Mouse (Mus musculus) stomach, postnatal 0 days (tissue): ENCODE data around the gene Garem2. TPM values are rescaled to one million over a fixed set of nuclear protein-coding genes. Genes with fewer than 3 reads are reported as not detected.

Experiments used
- ATAC-seq: fragments of 200-750 bp; cut with Nextera tagmentation; 2 replicates; pipeline ENCODE4 v1.8.0; 2017; ENCODE audit not compliant: low FRiP score, low TSS enrichment
- DNase-seq: peaks from one replicate; pipeline ENCODE4 v3.0.0-alpha.2; 2016; ENCODE audit warnings: low spot score
- H3K27ac ChIP-seq: fragments of 300-500 bp; sonication (generic); replicated peaks from 2 replicates; pipeline ENCODE4 v1.5.1; 2014; ENCODE audit warnings: mild to moderate bottlenecking, control low read depth
- H3K27me3 ChIP-seq: fragments of 300-500 bp; sonication (generic); 2 replicates; pipeline ENCODE4 v1.6.1; 2014; ENCODE audit warnings: low read length; ENCODE audit not compliant: control insufficient read depth, insufficient read depth
- H3K36me3 ChIP-seq: fragments of 300-500 bp; sonication (generic); 2 replicates; pipeline ENCODE4 v1.6.1; 2014; ENCODE audit warnings: low read length, mixed read lengths; ENCODE audit not compliant: control insufficient read depth, insufficient read depth
- H3K4me1 ChIP-seq: fragments of 300-500 bp; sonication (generic); replicated peaks from 2 replicates; pipeline ENCODE4 v1.6.1; 2014; ENCODE audit warnings: antibody characterized with exemption; ENCODE audit not compliant: control insufficient read depth, insufficient read depth
- H3K4me2 ChIP-seq: fragments of 300-500 bp; sonication (generic); replicated peaks from 2 replicates; pipeline ENCODE4 v1.6.1; 2014; ENCODE audit warnings: low read depth, mild to moderate bottlenecking, control low read depth, moderate library complexity
- H3K4me3 ChIP-seq: fragments of 300-500 bp; sonication (generic); 2 replicates; pipeline ENCODE4 v1.5.1; 2014; ENCODE audit warnings: low read depth, low read length, control low read depth
- H3K9ac ChIP-seq: fragments of 300-500 bp; sonication (generic); 2 replicates; pipeline ENCODE4 v1.6.1; 2014; ENCODE audit warnings: mild to moderate bottlenecking, low read length, control low read depth, mixed read lengths
- H3K9me3 ChIP-seq: fragments of 300-500 bp; sonication (generic); 2 replicates; pipeline ENCODE4 v1.6.1; 2016; ENCODE audit warnings: low read length; ENCODE audit not compliant: control insufficient read depth
- CTCF ChIP-seq: IDR thresholded peaks from 2 replicates; pipeline ENCODE4 v1.5.1; 2016; ENCODE audit warnings: antibody characterized with exemption, low read depth, mild to moderate bottlenecking, moderate library complexity
- EP300 ChIP-seq: optimal IDR thresholded peaks from 2 replicates; pipeline ENCODE3; 2016; ENCODE audit warnings: antibody characterized with exemption
- WGBS: fragments of 180-500 bp; shearing (Covaris S2); extraction: QIAGEN DNeasy Blood & Tissue Kit; methylation state at CpG from one replicate; pipeline ENCODE4 v1.1.7; 2014; 5-methylcytosine and 5-hydroxymethylcytosine counted together
- polyA plus RNA-seq: library from polyadenylated mRNA; unstranded; fragments of >200 nt; fragmentation: Nextera tagmentation; extraction: Ambion mirVana; gene quantifications from 2 replicates; pipeline ENCODE4 v1.2.1, GENCODE M21; 2015

Gene Garem2
- polyA plus RNA-seq, 1 experiment from 2014 or later, result 0.12 TPM

DNA sequence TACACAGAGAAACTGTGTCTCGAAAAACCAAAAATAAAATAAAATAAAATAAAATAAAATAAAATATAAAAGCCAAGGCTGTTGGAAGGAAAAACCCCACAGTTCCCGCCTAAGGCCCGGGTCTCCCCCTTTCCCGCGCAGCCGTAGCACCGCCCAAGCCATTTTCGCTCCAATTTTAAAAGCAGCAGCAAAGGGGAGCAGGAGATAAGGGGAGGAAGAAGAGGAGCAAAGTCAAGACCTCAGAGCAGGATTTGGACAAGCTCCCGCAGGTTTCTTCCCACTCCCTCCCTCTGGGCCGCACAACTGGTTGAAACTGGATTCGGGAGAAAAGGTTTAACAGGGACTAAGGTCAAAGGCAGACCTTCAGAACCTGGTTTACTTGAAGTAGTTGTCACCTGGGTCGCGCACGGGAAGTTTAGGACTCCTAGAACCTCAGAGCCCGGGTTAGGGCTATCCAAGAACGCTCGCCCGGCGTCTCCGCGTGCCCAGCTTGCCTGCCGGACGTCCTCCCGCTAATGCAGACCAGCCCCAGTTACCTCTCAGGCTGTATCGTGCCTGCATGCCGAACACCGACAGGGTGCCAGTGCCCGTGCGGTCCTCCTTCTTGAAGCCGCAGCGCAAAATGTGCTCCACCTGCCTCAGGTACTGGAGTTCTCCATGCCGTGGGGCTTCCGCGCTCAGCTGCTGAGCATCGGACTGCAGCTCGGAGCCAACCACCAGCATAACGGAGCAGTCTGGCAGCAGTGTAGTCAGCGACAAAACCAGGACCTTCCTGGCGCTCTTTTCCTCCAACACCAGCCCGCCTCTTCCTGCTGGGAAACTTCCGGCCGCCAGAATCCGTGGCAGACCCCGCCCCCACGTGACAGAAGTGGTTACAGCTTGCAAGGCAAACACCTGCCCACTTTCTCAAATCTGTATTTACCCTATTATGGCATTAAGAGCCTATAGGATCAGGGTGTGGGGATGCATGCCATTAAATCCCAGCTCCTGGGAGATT, 31.8 kb upstream of the Garem2 start, which contains the start of gene Tyms:
Tyms (minus strand) TSS at position 793 of the 997 bp plus-strand sequence.
- Histone ChIP-seq H3K27me3 (no peaks in the 10 kb centered on the region), H3K9ac (peak within 1 kb of the TSS; percentile 73), H3K27ac (peak within 1 kb of the TSS; percentile 87), H3K4me3 (peak within 1 kb of the TSS; percentile 66), H3K36me3 (peaks cover 4% of the 10 kb centered on the region; the same call in 1 of the 2 replicates), H3K4me2 (peak within 1 kb of the TSS; percentile 89), H3K4me1 (no peaks in the 10 kb centered on the region), H3K9me3 (no peaks in the 10 kb centered on the region)
- TF ChIP-seq EP300 (no peak), CTCF (peak; percentile 44)
- WGBS, result under 1% methylated on average over 42 of the region's 45 CpGs
- peak; percentile 89 for ATAC-seq
- DNase-seq, result peak; percentile 90

DNA sequence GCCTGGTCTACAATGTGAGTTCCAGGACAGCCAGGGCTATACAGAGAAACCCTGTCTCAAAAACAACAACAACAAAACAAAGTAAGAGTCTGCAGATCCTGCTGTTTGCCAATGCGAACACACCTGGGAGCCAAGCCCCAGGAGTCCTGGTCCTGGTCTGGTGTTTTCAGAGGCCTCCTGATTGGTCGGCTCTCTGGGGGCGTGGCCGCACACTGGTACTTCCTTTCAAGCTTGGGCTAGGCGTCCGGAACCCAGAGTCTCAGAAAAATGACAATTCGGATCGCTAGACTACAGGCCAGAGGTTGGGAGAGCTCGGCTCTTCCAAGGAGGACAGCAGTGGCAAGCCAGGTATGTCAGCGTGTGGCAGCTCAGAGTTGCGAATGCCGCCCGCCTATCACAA, 12.3 kb upstream of the Garem2 start:
- no peak for ATAC-seq
- DNase-seq, result no peak
- Histone ChIP-seq H3K4me3 (no peak overlapping the region), H3K9me3 (no peaks in the 10 kb centered on the region), H3K9ac (no peak overlapping the region), H3K27ac (no peak overlapping the region), H3K4me2 (no peak overlapping the region), H3K27me3 (no peaks in the 10 kb centered on the region), H3K36me3 (no peaks in the 10 kb centered on the region), H3K4me1 (no peaks in the 10 kb centered on the region)
- no peak for TF ChIP-seq EP300
- TF ChIP-seq CTCF, result no peak
- WGBS, result 60% methylated on average over 13 of the region's 13 CpGs

DNA sequence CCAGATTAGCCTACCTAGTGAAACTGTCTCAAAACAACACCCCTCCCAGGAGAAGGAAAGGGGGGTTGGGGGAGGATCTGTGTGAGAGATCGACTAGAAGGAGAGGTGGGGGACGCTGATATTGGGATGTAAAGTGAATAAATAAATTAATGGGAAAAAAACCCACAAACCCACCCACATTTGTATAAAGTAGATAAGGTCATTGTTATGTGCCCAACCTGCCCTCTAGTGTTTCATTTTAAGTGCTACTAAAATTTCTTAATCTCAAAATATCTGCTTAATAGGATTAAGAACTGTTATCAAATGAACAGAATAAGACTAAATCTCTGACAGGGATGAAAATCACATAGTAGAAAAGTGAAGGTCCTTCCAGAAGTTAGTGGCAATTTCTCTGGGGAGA, 10.6 kb upstream of the Garem2 start:
- Histone ChIP-seq H3K27me3 (no peaks in the 10 kb centered on the region), H3K9me3 (no peaks in the 10 kb centered on the region), H3K4me3 (no peak overlapping the region), H3K4me1 (no peaks in the 10 kb centered on the region), H3K9ac (no peak overlapping the region), H3K27ac (no peak overlapping the region), H3K4me2 (no peak overlapping the region), H3K36me3 (no peaks in the 10 kb centered on the region)
- no peak for ATAC-seq
- no peak for DNase-seq
- TF ChIP-seq CTCF, result peak; percentile 48
- TF ChIP-seq EP300, result no peak
- 41% methylated on average over 2 of the region's 2 CpGs for WGBS

DNA sequence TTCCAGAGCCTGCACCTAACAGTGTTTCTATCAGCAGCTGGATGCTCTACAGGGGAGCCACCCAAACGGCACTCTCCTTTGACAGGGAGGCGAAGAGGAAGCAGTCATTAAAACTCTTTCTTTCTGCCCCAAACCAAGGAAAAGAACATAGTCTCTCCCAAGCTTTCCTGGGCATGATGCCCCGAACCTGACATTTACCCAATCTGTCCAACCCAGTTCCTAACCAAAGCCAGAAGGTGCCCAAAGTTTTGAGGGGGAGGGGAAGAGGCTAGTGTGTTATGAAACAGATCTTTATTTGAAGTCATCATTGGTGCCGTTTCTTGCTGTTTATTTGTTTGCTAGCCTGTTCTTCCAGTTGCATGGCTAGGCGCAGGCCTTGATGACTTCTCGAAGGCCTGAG, 9.2 kb upstream of the Garem2 start:
- no peak for TF ChIP-seq CTCF
- TF ChIP-seq EP300, result no peak
- H3K4me2 ChIP-seq, result no peak overlapping the region
- no peak overlapping the region for H3K9ac ChIP-seq
- no peak for ATAC-seq
- DNase-seq, result no peak
- H3K4me3 ChIP-seq, result no peak overlapping the region
- WGBS, result 56% methylated on average over 6 of the region's 6 CpGs
- no peaks in the 10 kb centered on the region for H3K36me3 ChIP-seq
- H3K9me3 ChIP-seq, result no peaks in the 10 kb centered on the region
- H3K27me3 ChIP-seq, result no peaks in the 10 kb centered on the region
- no peaks in the 10 kb centered on the region for H3K4me1 ChIP-seq
- H3K27ac ChIP-seq, result no peak overlapping the region

DNA sequence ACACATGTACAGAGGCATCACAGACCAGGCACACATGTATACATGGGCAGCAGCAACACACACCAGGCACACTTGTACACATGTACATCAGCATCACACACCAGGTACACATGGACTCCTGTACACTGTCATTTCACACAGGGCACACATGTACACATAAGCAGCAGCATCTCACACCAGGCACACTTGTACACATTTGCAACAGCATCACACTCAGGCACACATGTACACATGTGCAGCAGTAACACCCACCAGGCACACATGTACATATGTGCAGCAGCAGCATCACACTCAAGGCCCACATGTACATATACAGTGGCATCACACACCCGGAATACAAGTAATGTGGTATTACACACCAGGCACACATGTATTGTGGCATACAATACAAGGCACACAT, 6.7 kb upstream of the Garem2 start:
- ATAC-seq (no peak), DNase-seq (no peak)
- no peak overlapping the region for H3K27ac ChIP-seq
- no peak overlapping the region for H3K4me2 ChIP-seq
- H3K9ac ChIP-seq, result no peak overlapping the region
- 85% methylated on average over 1 of the region's 1 CpGs for WGBS
- H3K9me3 ChIP-seq, result no peaks in the 10 kb centered on the region
- no peaks in the 10 kb centered on the region for H3K36me3 ChIP-seq
- no peak for TF ChIP-seq CTCF
- no peak for TF ChIP-seq EP300
- H3K27me3 ChIP-seq, result no peaks in the 10 kb centered on the region
- H3K4me3 ChIP-seq, result no peak overlapping the region
- no peaks in the 10 kb centered on the region for H3K4me1 ChIP-seq

DNA sequence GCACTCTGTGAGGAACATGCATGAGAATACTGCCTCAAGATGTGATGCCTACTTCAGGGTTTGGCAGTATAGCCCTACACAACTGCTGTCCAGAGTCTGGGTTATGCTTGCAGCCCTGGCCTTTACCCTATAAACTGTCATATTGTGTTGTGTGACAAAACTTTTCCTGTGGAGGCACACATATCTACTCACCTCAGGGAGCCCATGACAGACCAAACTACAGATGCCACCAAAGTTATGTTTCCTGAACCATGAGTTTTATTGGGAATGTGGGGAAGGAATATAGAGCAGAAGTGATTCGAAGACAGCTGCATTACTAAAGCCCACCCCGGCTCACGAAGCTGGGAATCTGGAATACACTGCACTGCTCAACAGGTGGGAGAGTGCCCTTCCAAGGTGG, 1.6 kb upstream of the Garem2 start:
- Histone ChIP-seq H3K36me3 (no peaks in the 10 kb centered on the region), H3K4me1 (peaks cover 5% of the 10 kb centered on the region), H3K4me3 (no peak overlapping the region), H3K27me3 (peaks cover 4% of the 10 kb centered on the region; the same call in 1 of the 2 replicates), H3K27ac (no peak overlapping the region), H3K9ac (no peak overlapping the region), H3K4me2 (no peak overlapping the region), H3K9me3 (no peaks in the 10 kb centered on the region)
- DNase-seq, result no peak
- no peak for ATAC-seq
- TF ChIP-seq CTCF, result no peak
- TF ChIP-seq EP300, result no peak
- WGBS, result 83% methylated on average over 3 of the region's 3 CpGs
